Mouse (Mus musculus) T-helper 1 cell (primary cell): ENCODE data around the gene Taf5l.
"Not testable (repeated sequence)": the region's sequence is repeated elsewhere in the genome, so short reads cannot be mapped to it uniquely, and the experiment has no call there.

ENCODE experiments used
- in situ Hi-C: fragments of 300-600 bp; cut with MboI, MseI; formaldehyde crosslinking; loops from one replicate; pipeline ENCODE4 v1.15.1; 2025; ENCODE audit warnings: high pct_unique_total_duplicates

Gene Taf5l

DNA sequence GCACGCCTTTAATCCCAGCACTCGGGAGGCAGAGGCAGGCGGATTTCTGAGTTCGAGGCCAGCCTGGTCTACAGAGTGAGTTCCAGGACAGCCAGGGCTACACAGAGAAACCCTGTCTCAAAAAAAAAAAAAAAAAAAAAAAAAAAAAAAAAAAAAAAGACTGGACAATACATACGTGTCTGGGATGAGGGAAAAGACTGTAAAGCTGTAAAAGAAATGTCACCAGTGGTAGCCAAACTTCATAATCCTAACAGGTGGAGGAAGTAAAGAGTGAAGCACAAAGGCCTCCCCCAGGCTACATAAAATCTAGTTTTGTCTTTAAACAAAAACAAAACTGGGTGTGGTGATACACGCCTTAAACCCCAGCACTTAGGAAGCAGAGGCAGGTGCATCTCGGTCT, 6.9 kb downstream of the Taf5l start:
- in situ Hi-C loops = not testable (repeated sequence)

DNA sequence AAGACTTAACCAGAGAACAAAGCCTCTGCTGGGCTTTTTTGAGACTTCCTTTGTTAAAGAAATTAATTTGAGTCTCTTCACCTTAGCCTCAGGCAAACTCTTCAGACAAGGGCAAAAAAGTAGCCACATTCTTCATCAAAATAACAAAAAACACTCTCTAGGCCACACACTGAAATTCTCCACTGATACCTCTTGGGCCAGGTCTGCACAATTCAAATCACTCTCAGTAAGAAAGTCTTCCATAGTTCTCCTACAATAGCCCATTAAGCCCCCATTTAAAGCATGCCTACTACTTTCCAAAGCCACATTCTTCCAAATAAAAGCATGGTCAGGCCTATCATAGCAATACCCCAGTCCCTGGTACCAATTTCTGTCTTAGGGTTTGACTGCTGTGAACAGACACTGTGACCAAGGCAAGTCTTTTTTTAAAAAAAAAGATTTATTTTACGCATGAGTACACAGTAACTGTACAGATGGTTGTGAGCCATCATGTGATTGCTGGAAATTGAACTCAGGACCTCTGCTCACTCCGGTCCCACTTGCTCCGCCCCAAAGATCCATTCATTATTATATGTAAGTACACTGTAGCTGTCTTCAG, 9.1 kb downstream of the Taf5l start:
- in situ Hi-C loops = no loop called here

DNA sequence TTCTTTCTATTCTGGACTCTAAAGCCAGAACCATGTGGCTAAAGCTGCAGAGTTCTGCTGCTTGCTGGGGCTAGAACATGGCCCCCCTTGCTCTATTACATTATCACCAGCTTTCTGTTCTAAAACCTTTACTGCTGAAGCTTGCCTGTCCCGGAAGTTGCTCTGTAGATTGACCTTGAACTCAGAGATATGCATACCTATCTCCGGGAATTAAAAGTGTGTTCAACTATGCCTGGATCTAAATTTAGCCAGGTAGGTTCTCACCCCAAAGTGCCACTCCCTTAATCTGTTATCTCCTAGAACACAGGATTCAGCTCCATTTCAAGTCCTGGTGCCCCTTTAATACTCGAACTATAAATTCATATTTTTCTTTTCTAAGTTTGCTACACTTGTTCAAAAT, 9.6 kb downstream of the Taf5l start:
- in situ Hi-C loops = no loop called here

DNA sequence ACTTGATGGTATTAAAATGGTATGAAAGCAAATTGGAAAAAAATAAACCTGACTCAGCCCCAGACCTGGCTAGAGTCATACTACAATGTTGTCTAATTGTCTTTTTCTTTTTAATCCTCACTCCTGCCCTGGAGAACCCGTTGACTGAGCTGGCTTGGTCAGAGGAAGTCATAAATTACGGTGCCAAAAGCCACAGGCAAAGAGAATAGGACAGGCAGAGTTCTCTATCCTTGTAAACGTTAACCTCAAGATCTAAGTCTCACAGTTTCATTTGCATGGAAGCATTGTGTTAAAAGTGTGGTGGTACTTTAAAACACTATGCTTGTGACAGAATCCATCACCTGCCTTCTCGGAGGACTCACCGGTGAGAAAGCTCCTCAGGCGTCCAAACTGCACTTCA, 13.4 kb downstream of the Taf5l start:
- in situ Hi-C loops = no loop called here

DNA sequence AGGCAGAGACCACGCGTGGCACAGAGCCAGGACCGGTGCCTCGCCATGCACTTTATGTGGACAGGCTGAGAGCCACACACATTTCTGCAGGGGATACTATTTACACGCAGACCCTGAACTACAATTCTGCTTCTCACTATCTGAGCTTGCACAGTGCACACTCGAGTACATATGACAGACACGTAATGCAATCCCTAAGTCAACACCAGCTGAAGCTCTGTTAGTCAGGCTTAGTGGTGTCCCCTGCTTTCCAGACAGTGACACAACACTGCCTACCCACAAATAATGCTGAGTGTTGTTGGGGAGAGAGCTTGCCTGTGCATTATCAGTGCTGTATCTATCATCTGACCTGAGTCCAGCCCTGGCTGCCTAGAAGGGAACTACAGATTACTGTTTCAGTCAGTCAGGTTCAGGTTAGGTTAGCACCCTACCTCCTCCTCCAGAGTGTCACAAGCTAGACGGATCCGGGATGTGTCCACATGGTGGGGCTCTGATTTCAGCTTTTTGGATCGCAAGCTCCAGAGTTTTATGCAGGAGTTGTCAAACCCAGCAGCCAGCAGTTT, 18.6 kb downstream of the Taf5l start:
- in situ Hi-C loops = no loop called here

DNA sequence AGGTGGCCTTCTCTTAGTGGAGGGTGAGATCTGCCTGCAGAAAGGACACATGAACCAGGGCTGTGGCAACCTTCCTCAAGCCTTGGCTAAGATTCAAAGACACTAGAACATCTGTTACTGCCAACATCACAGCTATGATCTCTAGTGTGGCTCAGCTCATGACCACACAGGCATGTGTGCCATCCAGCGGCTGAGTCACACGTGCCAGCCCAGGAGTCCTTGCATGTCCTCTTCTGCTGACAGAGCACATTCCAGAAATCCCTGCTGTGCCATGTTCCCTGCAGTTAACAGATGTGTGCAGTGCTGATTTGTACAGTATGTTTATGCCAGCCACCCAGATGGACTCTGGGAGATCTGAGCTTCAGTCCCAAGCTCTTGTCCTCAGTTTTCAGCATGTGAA, 21.6 kb downstream of the Taf5l start:
- in situ Hi-C loops = no loop called here

DNA sequence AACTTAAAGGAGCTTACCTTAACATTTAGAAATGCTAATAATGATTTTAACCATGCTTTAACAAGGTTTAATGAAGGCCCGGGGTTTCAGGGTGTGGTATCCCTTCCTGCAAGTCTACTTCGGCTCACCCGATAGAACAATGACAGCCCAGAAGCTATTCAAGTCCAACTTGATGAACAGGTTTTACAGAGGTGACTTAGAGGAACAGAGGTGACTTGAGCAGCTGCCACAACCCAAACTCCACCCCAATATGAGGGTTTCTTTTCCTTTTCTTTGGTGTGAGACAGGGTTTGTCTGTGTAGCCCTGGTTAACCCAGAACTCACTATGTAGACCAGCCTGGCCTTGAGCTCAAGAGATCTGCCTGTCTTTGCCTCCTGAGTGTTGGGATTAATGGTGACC, 27.2 kb downstream of the Taf5l start:
- in situ Hi-C loops = no loop called here

DNA sequence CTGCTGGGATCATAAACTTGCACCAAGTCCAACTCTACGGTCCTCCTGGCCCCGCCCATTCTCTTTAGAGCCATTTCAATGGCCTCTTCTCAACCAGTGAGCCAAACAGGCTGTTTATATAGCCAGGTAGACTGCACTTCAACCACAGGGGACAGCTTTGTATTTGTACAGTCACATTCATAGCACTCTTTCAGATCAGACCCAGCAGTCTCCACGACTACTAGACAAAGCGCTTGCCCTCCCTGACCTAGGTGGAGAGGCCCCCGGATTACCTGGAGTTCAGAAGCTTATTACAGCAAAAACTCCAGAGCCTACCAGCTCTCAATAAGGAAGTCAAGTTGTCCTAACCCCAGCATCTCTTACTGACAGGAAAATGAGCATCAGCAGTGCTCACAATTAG, 27.6 kb downstream of the Taf5l start:
- in situ Hi-C loops = no loop called here

DNA sequence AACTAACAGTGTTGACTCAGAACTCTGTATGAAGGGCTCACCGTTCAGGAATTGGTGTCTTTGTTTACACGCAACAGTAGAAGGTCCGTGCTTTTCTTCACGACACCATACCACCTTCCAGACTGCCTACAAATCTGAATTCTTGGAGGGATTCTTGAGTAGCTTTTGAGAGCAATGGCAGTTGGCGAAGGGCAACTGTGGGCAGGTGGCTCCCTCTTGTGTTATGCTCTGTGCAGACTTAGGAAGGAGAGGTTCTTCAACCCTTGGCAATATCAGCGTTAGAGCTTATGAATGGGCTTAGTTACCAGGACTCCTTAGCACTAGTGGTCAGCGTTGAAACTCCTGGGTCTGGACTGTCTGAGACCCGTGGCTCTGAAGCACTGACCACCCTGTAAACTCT, 28.6 kb downstream of the Taf5l start:
- in situ Hi-C loops = no loop called here

DNA sequence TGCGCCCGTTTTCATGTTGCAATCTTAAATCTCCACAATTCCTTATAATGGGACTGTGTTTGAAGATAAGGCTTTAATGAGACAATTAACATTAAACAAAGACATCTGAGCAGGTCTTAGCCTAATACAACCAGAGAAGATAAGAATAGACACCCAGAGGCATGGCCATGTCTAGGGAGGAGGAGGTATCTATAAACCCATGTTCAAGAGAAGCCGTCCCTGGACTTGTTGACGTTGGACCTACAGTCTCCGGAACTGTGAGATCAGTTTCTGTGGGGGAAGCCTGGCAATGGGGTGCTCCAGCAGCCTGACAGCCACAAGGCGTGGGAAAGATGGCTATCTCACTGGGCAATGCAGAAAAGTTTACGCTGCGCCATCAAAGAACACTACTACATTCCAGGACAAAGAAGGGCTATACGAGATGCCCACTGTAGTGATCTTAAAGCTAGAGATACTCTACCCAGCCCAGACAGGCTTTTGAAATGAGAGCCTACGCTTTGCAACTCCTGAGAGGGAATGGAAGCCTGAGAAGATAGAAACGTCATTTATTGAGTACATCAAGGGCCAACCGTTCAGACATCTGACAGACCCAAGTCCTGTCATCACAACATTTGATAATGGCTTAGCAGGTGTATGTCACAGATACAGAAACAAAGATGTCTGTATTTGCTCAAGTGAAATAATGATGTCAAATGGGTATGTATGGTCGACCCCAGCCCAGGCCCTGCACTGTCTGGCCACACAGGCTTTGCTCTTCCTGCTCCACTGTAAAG, 30.7 kb downstream of the Taf5l start:
- in situ Hi-C loops = no loop called here

DNA sequence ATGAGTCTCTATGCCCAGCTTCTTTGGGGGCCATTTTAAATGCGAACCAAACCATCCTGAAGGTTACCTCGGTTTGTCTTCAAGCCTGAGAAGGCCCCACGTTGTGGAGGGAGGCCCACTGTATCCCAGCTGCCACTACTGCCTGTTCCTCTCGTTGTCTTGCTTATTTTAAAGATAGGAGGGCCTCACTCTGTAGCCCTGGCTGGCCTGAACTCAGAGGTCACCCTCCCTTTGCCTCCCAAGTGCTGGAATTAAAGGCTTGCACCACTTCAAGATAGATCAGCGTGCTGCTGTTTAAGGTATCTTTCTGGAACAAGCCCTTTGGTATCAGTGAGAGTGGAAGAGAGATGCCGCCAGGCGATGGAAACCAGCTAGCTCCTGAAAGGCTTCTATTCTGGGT, 32.1 kb downstream of the Taf5l start:
- in situ Hi-C loops = no loop called here

DNA sequence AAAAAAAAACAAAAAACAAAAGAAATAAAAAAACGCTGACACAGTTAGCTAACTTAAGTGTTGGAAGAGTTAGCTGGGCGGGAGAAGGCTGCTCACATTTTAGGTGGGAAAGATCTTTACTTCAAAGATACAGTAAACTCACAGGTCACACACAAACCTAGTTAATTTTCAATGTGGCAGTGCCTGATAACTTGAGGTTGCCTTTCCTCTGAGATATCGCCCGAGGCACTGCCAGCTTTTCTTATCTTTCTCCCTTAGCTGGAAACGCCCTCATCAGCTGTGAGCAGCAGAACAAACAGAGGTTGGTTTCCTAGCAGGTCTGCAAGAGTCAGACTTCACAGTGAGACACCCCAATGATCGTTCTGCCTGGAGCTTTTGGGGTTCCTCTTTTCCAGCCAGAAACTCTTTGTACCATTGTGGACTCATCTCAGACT, 32.6 kb downstream of the Taf5l start:
- in situ Hi-C loops = no loop called here

DNA sequence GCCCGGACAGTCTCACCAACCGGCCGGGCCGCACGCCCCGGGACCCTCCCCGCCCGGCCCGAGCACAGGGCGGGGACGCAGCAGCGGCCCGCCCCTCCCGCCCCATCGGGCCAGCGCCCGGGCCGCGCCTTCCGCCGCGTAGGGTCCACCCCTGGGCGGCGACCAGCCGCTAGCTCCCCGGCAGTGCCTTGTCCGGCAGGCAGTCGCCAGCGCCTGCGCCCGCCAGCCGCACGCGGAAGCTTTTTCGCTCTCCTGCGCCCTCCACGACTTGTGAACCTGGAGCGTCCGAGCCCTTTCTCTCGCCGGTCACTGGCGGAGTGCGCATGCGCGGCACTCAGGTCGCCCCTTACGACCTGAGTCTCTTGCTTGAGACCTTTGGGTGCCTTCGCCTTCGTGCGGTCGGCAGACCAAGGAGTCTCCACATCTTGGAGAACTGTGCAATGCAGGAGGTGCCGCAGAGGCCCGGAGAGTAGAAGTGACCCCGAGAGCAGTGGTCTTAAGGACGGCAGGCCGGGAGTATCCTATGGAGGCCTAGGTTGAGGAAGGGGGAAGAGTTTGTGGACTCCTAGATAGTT, 38.3 kb downstream of the Taf5l start, which contains the start of gene Abcb10:
Gene Abcb10 (minus strand): TSS at position 297 of the 575 bp plus-strand sequence.
- in situ Hi-C loops = no loop called here

DNA sequence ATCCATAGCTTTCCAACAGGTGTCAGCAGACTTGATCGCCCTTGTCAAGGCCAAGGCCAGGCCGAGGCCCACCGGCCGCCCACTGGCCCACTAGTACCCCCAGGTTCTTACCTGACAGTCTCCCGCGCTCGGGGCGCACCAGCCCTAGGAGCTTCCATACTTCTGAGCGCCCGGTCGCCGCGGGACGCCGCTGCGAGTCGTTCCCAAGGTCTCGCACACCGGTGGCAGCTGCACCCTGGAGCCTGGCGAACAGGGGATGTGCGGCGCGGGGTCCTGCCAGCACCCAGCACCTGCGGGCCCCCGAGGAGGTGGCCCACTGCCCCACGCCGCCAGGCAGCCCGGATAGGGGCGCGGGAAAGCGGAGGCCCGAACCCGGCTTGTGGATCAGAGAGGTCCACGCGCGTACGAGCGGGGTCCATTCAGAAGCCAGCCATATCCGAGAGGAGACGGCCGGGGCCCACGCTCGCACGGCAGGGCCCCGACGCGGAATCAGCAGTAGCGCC, 38.9 kb downstream of the Taf5l start:
- in situ Hi-C loops = no loop called here

DNA sequence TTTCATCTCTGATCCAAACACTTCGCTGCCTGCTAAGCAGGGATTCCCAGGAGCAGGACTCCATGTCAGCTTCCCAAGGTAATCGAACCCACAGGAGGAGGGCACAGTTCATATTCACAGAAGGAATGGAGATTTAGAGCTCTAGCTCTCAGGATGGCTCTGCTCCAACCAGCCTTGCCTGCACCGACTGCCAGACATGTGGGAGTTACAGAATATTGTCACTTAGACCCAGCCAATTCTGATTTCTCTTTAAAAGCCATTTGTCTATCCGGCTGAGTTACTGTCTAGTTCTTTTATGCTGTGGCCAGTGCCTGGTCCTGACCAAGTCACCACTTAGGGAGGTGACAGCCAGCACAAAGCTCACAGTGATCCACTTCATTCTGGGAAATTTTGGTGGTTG, 39.5 kb downstream of the Taf5l start:
- in situ Hi-C loops = no loop called here

DNA sequence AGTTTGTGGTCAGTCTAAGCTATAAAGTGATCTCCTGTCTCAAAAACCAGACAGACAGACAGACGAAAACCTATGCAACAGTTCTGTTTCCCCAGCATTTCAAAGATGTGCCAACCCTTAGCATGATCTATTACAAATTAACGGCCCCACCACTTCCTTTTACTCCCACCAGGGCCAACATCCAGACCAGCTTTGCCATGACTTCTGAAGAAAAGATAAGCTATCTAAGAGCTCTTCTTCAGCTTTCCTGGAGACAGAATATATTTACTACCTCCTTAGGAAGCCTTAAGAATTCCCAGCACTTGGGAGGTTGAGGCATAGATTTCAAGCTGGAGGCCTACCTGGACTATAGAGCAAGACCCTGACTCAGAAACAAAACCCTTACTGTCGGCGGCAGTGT, 41.0 kb downstream of the Taf5l start:
- in situ Hi-C loops = no loop called here

DNA sequence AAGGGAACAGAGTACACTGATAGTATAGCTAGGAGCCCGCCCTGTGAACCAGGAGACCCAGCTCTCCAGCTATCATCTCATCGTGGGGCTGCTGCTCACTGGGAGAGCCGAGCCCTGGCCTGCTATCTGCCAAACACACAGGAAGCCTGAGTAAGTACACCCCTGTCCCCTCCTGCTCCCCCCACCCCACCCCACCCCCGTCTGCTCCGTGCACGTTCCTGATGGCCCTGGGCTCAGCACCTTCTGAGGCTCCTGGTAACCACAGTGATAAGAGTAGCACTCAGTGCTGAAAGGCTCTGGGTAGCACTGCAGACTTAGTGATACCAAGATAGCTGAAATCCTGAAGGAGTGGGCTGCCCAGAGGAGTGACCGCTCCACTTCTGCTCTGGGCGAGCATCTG, 42.3 kb downstream of the Taf5l start:
- in situ Hi-C loops = no loop called here

DNA sequence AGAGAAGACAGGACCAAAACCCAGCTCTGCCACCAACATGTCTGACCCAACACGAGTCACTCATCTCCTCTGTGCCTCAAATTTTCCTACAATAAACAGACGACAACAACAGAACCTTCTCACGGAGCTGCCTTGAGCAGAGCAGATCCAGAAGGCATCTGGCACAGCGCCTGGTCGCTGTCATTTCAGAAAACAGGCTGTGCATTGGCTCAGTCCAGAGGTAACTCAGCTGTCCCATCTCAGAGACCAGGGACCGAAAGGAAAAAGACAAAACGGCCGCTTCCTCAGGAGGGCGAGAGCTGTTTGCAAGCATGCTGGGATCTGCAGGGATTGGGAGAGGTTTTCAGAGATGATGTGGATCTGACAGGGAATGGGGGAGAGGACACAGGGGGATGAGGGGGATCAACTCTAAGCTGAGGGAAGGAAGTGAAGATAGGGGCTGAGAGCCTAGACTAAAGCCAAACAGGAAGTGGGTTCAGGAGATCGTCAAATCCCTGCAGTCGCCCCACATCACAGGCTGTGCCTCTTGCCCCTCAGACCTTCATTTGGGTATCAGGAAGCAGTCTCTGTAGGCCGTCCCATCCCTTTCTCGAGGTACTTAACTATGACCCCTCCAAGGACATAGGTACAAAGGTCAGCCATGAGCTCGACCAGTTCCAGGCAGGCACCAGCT, 42.9 kb downstream of the Taf5l start:
- in situ Hi-C loops = no loop called here

DNA sequence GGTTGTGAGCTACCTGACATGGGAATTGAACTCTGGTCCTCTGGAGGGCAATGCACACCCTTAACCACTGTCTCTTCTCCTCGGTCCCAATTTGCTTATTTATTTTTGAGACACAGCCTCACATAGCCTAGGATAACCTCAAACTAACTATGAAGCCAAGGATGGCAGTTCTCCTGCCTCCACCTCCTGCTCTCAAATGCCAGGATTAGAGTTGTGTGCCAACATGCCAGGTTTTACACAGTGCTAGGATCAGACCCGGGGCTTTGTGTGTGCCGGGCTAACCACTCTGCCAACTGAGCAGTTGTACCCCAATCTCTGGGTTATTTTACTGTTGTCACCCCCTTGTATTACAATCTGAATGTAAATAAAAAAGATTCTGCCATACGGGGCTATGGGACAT, 43.7 kb downstream of the Taf5l start:
- in situ Hi-C loops = no loop called here

DNA sequence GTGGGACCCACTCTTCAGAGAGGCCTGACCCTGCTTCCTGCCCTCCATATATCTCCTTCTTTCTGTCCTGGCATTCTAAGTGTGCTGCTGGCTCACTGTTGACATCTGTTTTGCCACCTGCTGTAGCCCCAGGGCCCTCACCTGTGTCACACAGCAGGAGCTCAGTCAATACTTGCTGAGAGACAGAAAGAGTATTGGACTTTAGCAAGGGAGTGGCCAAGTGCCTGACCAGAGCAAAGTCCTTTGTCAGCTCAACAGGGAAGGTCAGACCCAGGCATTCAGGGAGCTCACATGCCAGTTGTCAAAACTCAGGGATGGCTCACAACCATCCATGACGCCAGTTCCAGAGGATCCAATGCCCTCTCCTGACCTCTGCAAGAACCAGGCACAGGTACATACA, 47.7 kb downstream of the Taf5l start:
- in situ Hi-C loops = no loop called here

DNA sequence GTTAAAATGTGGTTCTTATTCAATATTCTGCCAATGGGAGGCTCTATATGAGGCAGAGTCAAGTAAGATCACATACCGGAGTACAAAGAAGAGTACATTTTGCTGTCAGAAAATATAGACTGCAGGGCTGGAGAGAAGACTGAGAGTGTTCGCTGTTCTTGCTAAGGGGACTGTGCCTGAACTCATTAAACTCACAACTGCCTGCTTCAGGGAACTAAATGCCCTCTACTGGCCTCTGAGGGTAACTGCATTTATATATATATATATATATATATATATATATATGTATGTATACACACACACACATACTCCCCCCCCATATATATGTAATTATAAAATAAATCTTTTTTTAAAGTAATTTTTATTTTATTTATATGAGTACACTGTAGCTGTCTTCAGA, 54.3 kb downstream of the Taf5l start:
- in situ Hi-C loops = no loop called here

DNA sequence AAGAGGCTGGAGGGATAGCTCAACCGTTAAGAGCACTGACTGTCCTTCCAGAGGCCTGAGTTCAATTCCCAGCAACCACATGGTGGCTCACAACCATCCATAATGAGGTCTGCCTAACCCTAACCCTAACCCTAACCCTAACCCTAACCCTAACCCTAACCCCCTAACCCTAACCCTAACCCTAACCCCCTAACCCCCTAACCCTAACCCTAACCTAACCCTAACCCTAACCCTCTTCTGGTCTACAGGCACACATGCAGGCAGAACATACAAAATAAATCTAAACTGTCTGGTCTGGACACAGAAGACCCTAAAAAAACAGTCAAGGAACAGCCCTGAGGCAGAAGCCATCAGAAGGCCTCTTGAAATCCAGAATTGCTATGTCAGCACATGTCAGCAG, 59.8 kb downstream of the Taf5l start:
- in situ Hi-C loops = no loop called here
